Mouse (Mus musculus) brain, embryonic 14.5 days (tissue): Measurements from ENCODE around the gene Tinf2.

Experiments
- CTCF ChIP-seq: fragments of 200-500 bp; IDR thresholded peaks from 2 replicates; pipeline ENCODE4 v1.5.1; 2012; ENCODE audit warnings: inconsistent platforms, mild to moderate bottlenecking, moderate library complexity, borderline replicate concordance; ENCODE audit not compliant: insufficient read depth, insufficient read length; ENCODE audit errors: extremely low read depth
- POLR2A ChIP-seq: fragments of 200-500 bp; IDR thresholded peaks from 2 replicates; pipeline ENCODE4 v1.6.1; 2012; ENCODE audit warnings: mild to moderate bottlenecking, inconsistent platforms, borderline replicate concordance; ENCODE audit not compliant: poor library complexity, insufficient read depth, insufficient read length, severe bottlenecking; ENCODE audit errors: extremely low read depth

- no peak for TF ChIP-seq POLR2A
- no peak for TF ChIP-seq CTCF
Measured at GRCm38 (mm10) chr14:55660636-55661035, 21.0 kb downstream of the Tinf2 start.
